Mouse (Mus musculus) olfactory bulb, adult 2 months (tissue): Measurements from ENCODE around the gene Creb3l2.

Experiments
- CTCF ChIP-seq: fragments of 200-500 bp; IDR thresholded peaks from 2 replicates; pipeline ENCODE4 v1.5.1; 2012; ENCODE audit warnings: low read depth, mild to moderate bottlenecking, low read length, moderate library complexity; ENCODE audit not compliant: insufficient read depth
- POLR2A ChIP-seq: fragments of 200-500 bp; IDR thresholded peaks from 2 replicates; pipeline ENCODE4 v1.6.1; 2012; ENCODE audit warnings: mild to moderate bottlenecking, low read depth, low read length, moderate library complexity; ENCODE audit not compliant: insufficient read depth

DNA sequence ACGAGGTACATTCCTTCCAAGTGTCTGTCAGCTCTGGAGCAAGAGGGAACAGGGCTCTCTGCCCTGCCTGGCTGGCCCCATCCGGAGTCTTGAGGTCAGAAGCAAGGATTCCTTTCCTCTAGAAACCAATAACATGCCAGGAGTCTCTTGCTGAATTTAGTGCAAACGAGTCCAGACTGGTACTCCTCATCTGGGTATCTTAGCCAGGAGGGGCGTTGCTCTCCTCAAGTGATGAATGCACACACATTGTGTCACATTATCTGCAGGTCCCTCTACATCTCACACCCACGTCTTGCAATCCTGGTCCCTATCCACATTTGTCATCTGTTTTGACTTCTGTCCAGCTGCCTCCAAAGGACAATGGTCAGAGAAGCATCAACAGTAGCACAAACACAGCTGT, 94.3 kb downstream of the Creb3l2 start:
- TF ChIP-seq CTCF (no peak), POLR2A (no peak)
